Mouse (Mus musculus) E14TG2a.4 (cell line): ENCODE data around the gene Plcl1.

ENCODE experiments used
- H3K27me3 ChIP-seq: 2 replicates; pipeline ENCODE4 v1.6.1; 2014; ENCODE audit warnings: low read length, control low read depth; ENCODE audit not compliant: insufficient read depth
- H3K36me3 ChIP-seq: 2 replicates; pipeline ENCODE4 v1.6.1; 2014; ENCODE audit warnings: low read length, control low read depth; ENCODE audit not compliant: insufficient read depth
- H3K4me1 ChIP-seq: replicated peaks from 2 replicates; pipeline ENCODE4 v1.6.1; 2014; ENCODE audit warnings: low read depth, low read length, control low read depth
- H3K4me3 ChIP-seq: replicated peaks from 2 replicates; pipeline ENCODE4 v1.5.1; 2014; ENCODE audit warnings: mild to moderate bottlenecking, low read length
- H3K9me3 ChIP-seq: 2 replicates; pipeline ENCODE4 v1.6.1; 2014; ENCODE audit warnings: low read length, control low read depth
- CTCF ChIP-seq: conservative IDR thresholded peaks from 2 replicates; pipeline ENCODE4 v1.5.1; 2014; ENCODE audit warnings: low read length
- NANOG ChIP-seq: IDR thresholded peaks from 2 replicates; pipeline ENCODE4 v1.6.1; 2014; ENCODE audit warnings: borderline replicate concordance, low read length, mixed read lengths
- POU5F1 ChIP-seq: IDR thresholded peaks from 2 replicates; pipeline ENCODE4 v1.6.1; 2014; ENCODE audit warnings: low read length, borderline replicate concordance

The Plcl1 gene

GRCm38 (mm10) chr1:55404439-55404838 is 1.3 kb upstream of the Plcl1 start:
- Histone ChIP-seq H3K27me3 (peaks cover 51% of the 10 kb centered on the region), H3K4me3 (no peak overlapping the region), H3K9me3 (no peaks in the 10 kb centered on the region), H3K36me3 (no peaks in the 10 kb centered on the region), H3K4me1 (peaks cover 13% of the 10 kb centered on the region)
- TF ChIP-seq POU5F1 (no peak), NANOG (no peak), CTCF (peak; percentile 34; the same call in 1 of the 2 replicates)

GRCm38 (mm10) chr1:55406023-55406413 is 297 bp downstream of the Plcl1 start:
- Histone ChIP-seq H3K36me3 (no peaks in the 10 kb centered on the region), H3K4me3 (peak overlapping the region; percentile 87), H3K9me3 (no peaks in the 10 kb centered on the region), H3K27me3 (peaks cover 55% of the 10 kb centered on the region), H3K4me1 (peaks cover 13% of the 10 kb centered on the region)
- TF ChIP-seq POU5F1 (no peak), CTCF (no peak), NANOG (no peak)

GRCm38 (mm10) chr1:55406531-55407375 is 1.0 kb downstream of the Plcl1 start:
- TF ChIP-seq NANOG (no peak), CTCF (no peak), POU5F1 (no peak)
- Histone ChIP-seq H3K4me3 (peak overlapping the region; percentile 87), H3K9me3 (no peaks in the 10 kb centered on the region), H3K36me3 (no peaks in the 10 kb centered on the region), H3K4me1 (peaks cover 13% of the 10 kb centered on the region), H3K27me3 (peaks cover 56% of the 10 kb centered on the region)

- H3K27me3 ChIP-seq = peaks cover 37% of the 10 kb centered on the region
- H3K4me1 ChIP-seq = peaks cover 6% of the 10 kb centered on the region
- no peaks in the 10 kb centered on the region for H3K36me3 ChIP-seq
- 0 out of 2 replicates have a peak, but pooled peaks cover 2% of the 10 kb centered on the region for H3K9me3 ChIP-seq
- no peak overlapping the region for H3K4me3 ChIP-seq
- no peak for TF ChIP-seq CTCF
- TF ChIP-seq POU5F1 = no peak
- TF ChIP-seq NANOG = no peak
Measured at GRCm38 (mm10) chr1:55410670-55411069, 4.9 kb downstream of the Plcl1 start.

GRCm38 (mm10) chr1:55411079-55411478 is 5.4 kb downstream of the Plcl1 start:
- Histone ChIP-seq H3K27me3 (peaks cover 33% of the 10 kb centered on the region), H3K36me3 (no peaks in the 10 kb centered on the region), H3K4me1 (peaks cover 6% of the 10 kb centered on the region), H3K9me3 (0 out of 2 replicates have a peak, but pooled peaks cover 2% of the 10 kb centered on the region), H3K4me3 (no peak overlapping the region)
- TF ChIP-seq CTCF (no peak), NANOG (no peak), POU5F1 (no peak)

- Histone ChIP-seq H3K4me3 (no peak overlapping the region), H3K36me3 (no peaks in the 10 kb centered on the region), H3K9me3 (0 out of 2 replicates have a peak, but pooled peaks cover 2% of the 10 kb centered on the region), H3K4me1 (no peaks in the 10 kb centered on the region), H3K27me3 (peaks cover 18% of the 10 kb centered on the region)
- TF ChIP-seq NANOG = no peak
- no peak for TF ChIP-seq POU5F1
- no peak for TF ChIP-seq CTCF
Measured at GRCm38 (mm10) chr1:55412569-55412968, 6.8 kb downstream of the Plcl1 start.

GRCm38 (mm10) chr1:55413534-55413933 is 7.8 kb downstream of the Plcl1 start:
- Histone ChIP-seq H3K4me1 (no peaks in the 10 kb centered on the region), H3K4me3 (no peak overlapping the region), H3K9me3 (0 out of 2 replicates have a peak, but pooled peaks cover 3% of the 10 kb centered on the region), H3K27me3 (peaks cover 11% of the 10 kb centered on the region), H3K36me3 (no peaks in the 10 kb centered on the region)
- no peak for TF ChIP-seq CTCF
- TF ChIP-seq POU5F1 = no peak

GRCm38 (mm10) chr1:55418968-55419367 is 13.2 kb downstream of the Plcl1 start:
- Histone ChIP-seq H3K27me3 (no peaks in the 10 kb centered on the region), H3K9me3 (0 out of 2 replicates have a peak, but pooled peaks cover 4% of the 10 kb centered on the region), H3K4me3 (no peak overlapping the region), H3K36me3 (no peaks in the 10 kb centered on the region), H3K4me1 (no peaks in the 10 kb centered on the region)
- TF ChIP-seq CTCF (no peak), POU5F1 (no peak), NANOG (no peak)
